Mouse (Mus musculus) naive thymus-derived CD4-positive, alpha-beta T cell, adult 2 months (primary cell): ENCODE measurements around the gene Nt5c2.

ENCODE experiments used
- DNase-seq: peaks from one replicate; pipeline ENCODE4 v3.0.0-alpha.2; 2011; ENCODE audit warnings: low read depth

The Nt5c2 gene

GRCm38 (mm10) chr19:46846459-46846858, 168.5 kb downstream of the Nt5c2 start:
- DNase-seq = no peak

- DNase-seq = no peak
Measured at GRCm38 (mm10) chr19:46846056-46846455, 168.9 kb downstream of the Nt5c2 start.

- no peak for DNase-seq
Measured at GRCm38 (mm10) chr19:46843030-46843429, 171.9 kb downstream of the Nt5c2 start.

GRCm38 (mm10) chr19:46841016-46841415, 173.9 kb downstream of the Nt5c2 start:
- no peak for DNase-seq

GRCm38 (mm10) chr19:46837290-46838079, 177.5 kb downstream of the Nt5c2 start:
- no peak for DNase-seq

GRCm38 (mm10) chr19:46836085-46836484, 178.9 kb downstream of the Nt5c2 start:
- DNase-seq = no peak

- DNase-seq = no peak
Measured at GRCm38 (mm10) chr19:46835339-46835738, 179.6 kb downstream of the Nt5c2 start.

GRCm38 (mm10) chr19:46834301-46834700, 180.7 kb downstream of the Nt5c2 start:
- no peak for DNase-seq
